Mouse (Mus musculus): ENCODE results near the gene Top2a. TPM values are rescaled to one million over a fixed set of nuclear protein-coding genes. Genes with fewer than 3 reads are reported as not detected.

Top2a gene
- total and polyA plus RNA-seq, 2 experiments from 2014 or later, result 19.7 to 40.7 TPM

- Histone ChIP-seq H3K4me1 (ENCODE audit: insufficient read depth) (no peaks in the 10 kb centered on the region), H3K27ac (ENCODE audit: low read depth, low read length) (no peak overlapping the region), H3K9ac (0 out of 2 replicates have a peak overlapping the region, but pooled peaks have one; percentile 38), H3K4me3 (ENCODE audit: low read depth, low read length) (peak overlapping the region; percentile 46; the same call in 1 of the 2 replicates), H3K9me3 (ENCODE audit: low read length) (no peaks in the 10 kb centered on the region), H3K4me2 (ENCODE audit: low read depth) (peak overlapping the region; percentile 69), H3K27me3 (ENCODE audit: insufficient read depth, low read length) (no peaks in the 10 kb centered on the region), H3K36me3 (ENCODE audit: insufficient read depth) (no peaks in the 10 kb centered on the region)
- no peak for TF ChIP-seq CTCF (IDR thresholded peaks at IDR 0.05; ENCODE audit: low read depth)
- ATAC-seq (no peak), DNase-seq (no peak)
- 3% methylated on average over 4 of the region's 4 CpGs for WGBS
Measured at GRCm38 (mm10) chr11:99023094-99023493, 895 bp downstream of the Top2a start.

- TF ChIP-seq CTCF (IDR thresholded peaks at IDR 0.05; ENCODE audit: low read depth), result no peak
- DNase-seq (no peak), ATAC-seq (no peak)
- H3K9ac ChIP-seq, result no peak overlapping the region
- no peaks in the 10 kb centered on the region for H3K9me3 ChIP-seq (ENCODE audit: low read length)
- H3K27ac ChIP-seq (ENCODE audit: low read depth, low read length), result no peak overlapping the region
- H3K4me1 ChIP-seq (ENCODE audit: insufficient read depth), result no peaks in the 10 kb centered on the region
- no peaks in the 10 kb centered on the region for H3K27me3 ChIP-seq (ENCODE audit: insufficient read depth, low read length)
- 74% methylated on average over 5 of the region's 5 CpGs for whole genome bisulfite sequencing
- no peaks in the 10 kb centered on the region for H3K36me3 ChIP-seq (ENCODE audit: insufficient read depth)
- no peak overlapping the region for H3K4me3 ChIP-seq (ENCODE audit: low read depth, low read length)
- no peak overlapping the region for H3K4me2 ChIP-seq (ENCODE audit: low read depth)
Measured at GRCm38 (mm10) chr11:99022384-99022933, 1.5 kb downstream of the Top2a start.

GRCm38 (mm10) chr11:99019844-99020243 lies 4.1 kb downstream of the Top2a start:
- DNase-seq, result no peak
- no peak overlapping the region for H3K9ac ChIP-seq
- ATAC-seq, result no peak
- no peak overlapping the region for H3K4me2 ChIP-seq (ENCODE audit: low read depth)
- WGBS, result 95% methylated on average over 6 of the region's 6 CpGs
- no peaks in the 10 kb centered on the region for H3K36me3 ChIP-seq (ENCODE audit: insufficient read depth)
- H3K9me3 ChIP-seq (ENCODE audit: low read length), result no peaks in the 10 kb centered on the region
- no peaks in the 10 kb centered on the region for H3K27me3 ChIP-seq (ENCODE audit: insufficient read depth, low read length)
- no peak for TF ChIP-seq CTCF (IDR thresholded peaks at IDR 0.05; ENCODE audit: low read depth)
- H3K27ac ChIP-seq (ENCODE audit: low read depth, low read length), result no peak overlapping the region
- H3K4me3 ChIP-seq (ENCODE audit: low read depth, low read length), result no peak overlapping the region
- H3K4me1 ChIP-seq (ENCODE audit: insufficient read depth), result no peaks in the 10 kb centered on the region

GRCm38 (mm10) chr11:99013856-99014255 lies 10.1 kb downstream of the Top2a start:
- Histone ChIP-seq H3K27me3 (ENCODE audit: insufficient read depth, low read length) (no peaks in the 10 kb centered on the region), H3K9me3 (ENCODE audit: low read length) (no peaks in the 10 kb centered on the region), H3K27ac (ENCODE audit: low read depth, low read length) (no peak overlapping the region), H3K9ac (no peak overlapping the region), H3K4me1 (ENCODE audit: insufficient read depth) (no peaks in the 10 kb centered on the region), H3K36me3 (ENCODE audit: insufficient read depth) (no peaks in the 10 kb centered on the region), H3K4me2 (ENCODE audit: low read depth) (no peak overlapping the region), H3K4me3 (ENCODE audit: low read depth, low read length) (no peak overlapping the region)
- WGBS, result 91% methylated on average over 1 of the region's 1 CpGs
- ATAC-seq (no peak), DNase-seq (no peak)
- no peak for TF ChIP-seq CTCF (IDR thresholded peaks at IDR 0.05; ENCODE audit: low read depth)

GRCm38 (mm10) chr11:99010706-99011105 lies 13.3 kb downstream of the Top2a start:
- Histone ChIP-seq H3K27ac (ENCODE audit: low read depth, low read length) (no peak overlapping the region), H3K9ac (no peak overlapping the region), H3K27me3 (ENCODE audit: insufficient read depth, low read length) (no peaks in the 10 kb centered on the region), H3K4me3 (ENCODE audit: low read depth, low read length) (no peak overlapping the region), H3K9me3 (ENCODE audit: low read length) (no peaks in the 10 kb centered on the region), H3K36me3 (ENCODE audit: insufficient read depth) (no peaks in the 10 kb centered on the region), H3K4me1 (ENCODE audit: insufficient read depth) (no peaks in the 10 kb centered on the region), H3K4me2 (ENCODE audit: low read depth) (no peak overlapping the region)
- 94% methylated on average over 5 of the region's 5 CpGs for WGBS
- DNase-seq, result no peak
- TF ChIP-seq CTCF (IDR thresholded peaks at IDR 0.05; ENCODE audit: low read depth), result no peak
- ATAC-seq, result no peak

GRCm38 (mm10) chr11:99010124-99010523 lies 13.9 kb downstream of the Top2a start:
- H3K27me3 ChIP-seq (ENCODE audit: insufficient read depth, low read length), result no peaks in the 10 kb centered on the region
- no peak overlapping the region for H3K9ac ChIP-seq
- H3K9me3 ChIP-seq (ENCODE audit: low read length), result no peaks in the 10 kb centered on the region
- H3K27ac ChIP-seq (ENCODE audit: low read depth, low read length), result no peak overlapping the region
- no peak for DNase-seq
- TF ChIP-seq CTCF (IDR thresholded peaks at IDR 0.05; ENCODE audit: low read depth), result no peak
- no peak overlapping the region for H3K4me3 ChIP-seq (ENCODE audit: low read depth, low read length)
- ATAC-seq, result no peak
- no peaks in the 10 kb centered on the region for H3K36me3 ChIP-seq (ENCODE audit: insufficient read depth)
- no peaks in the 10 kb centered on the region for H3K4me1 ChIP-seq (ENCODE audit: insufficient read depth)
- 93% methylated on average over 4 of the region's 4 CpGs for WGBS
- no peak overlapping the region for H3K4me2 ChIP-seq (ENCODE audit: low read depth)

GRCm38 (mm10) chr11:99006788-99007187 lies 17.2 kb downstream of the Top2a start:
- WGBS, result 91% methylated on average over 9 of the region's 9 CpGs
- TF ChIP-seq CTCF (IDR thresholded peaks at IDR 0.05; ENCODE audit: low read depth), result no peak
- no peak overlapping the region for H3K4me3 ChIP-seq (ENCODE audit: low read depth, low read length)
- ATAC-seq, result no peak
- H3K4me2 ChIP-seq (ENCODE audit: low read depth), result no peak overlapping the region
- no peaks in the 10 kb centered on the region for H3K36me3 ChIP-seq (ENCODE audit: insufficient read depth)
- H3K27ac ChIP-seq (ENCODE audit: low read depth, low read length), result no peak overlapping the region
- no peaks in the 10 kb centered on the region for H3K27me3 ChIP-seq (ENCODE audit: insufficient read depth, low read length)
- H3K4me1 ChIP-seq (ENCODE audit: insufficient read depth), result no peaks in the 10 kb centered on the region
- DNase-seq, result no peak
- H3K9me3 ChIP-seq (ENCODE audit: low read length), result no peaks in the 10 kb centered on the region
- no peak overlapping the region for H3K9ac ChIP-seq
